Mouse (Mus musculus) lung, embryonic 16.5 days (tissue): ENCODE data around the gene Mms19. TPM values are rescaled to one million over a fixed set of nuclear protein-coding genes. Genes with fewer than 3 reads are reported as not detected.

Experiments used
- ATAC-seq: fragments of 200-750 bp; cut with Nextera tagmentation; 2 replicates; pipeline ENCODE4 v1.8.0; 2017; ENCODE audit warnings: low read depth, mild to moderate bottlenecking, moderate library complexity
- H3K27ac ChIP-seq: fragments of 300-500 bp; sonication (generic); 2 replicates; pipeline ENCODE4 v1.5.1; 2014; ENCODE audit warnings: mild to moderate bottlenecking, control low read depth, low read length
- H3K27me3 ChIP-seq: fragments of 300-500 bp; sonication (generic); 2 replicates; pipeline ENCODE4 v1.6.1; 2014; ENCODE audit warnings: low read depth, low read length, mixed read lengths; ENCODE audit not compliant: control insufficient read depth, insufficient read depth
- H3K36me3 ChIP-seq: fragments of 300-500 bp; sonication (generic); 2 replicates; pipeline ENCODE4 v1.6.1; 2014; ENCODE audit warnings: low read length; ENCODE audit not compliant: control insufficient read depth, insufficient read depth
- H3K4me1 ChIP-seq: fragments of 300-500 bp; sonication (generic); replicated peaks from 2 replicates; pipeline ENCODE4 v1.6.1; 2014; ENCODE audit warnings: low read length, mixed read lengths; ENCODE audit not compliant: control insufficient read depth, insufficient read depth
- H3K4me2 ChIP-seq: fragments of 300-500 bp; sonication (generic); 2 replicates; pipeline ENCODE4 v1.6.1; 2014; ENCODE audit warnings: low read depth, low read length, control low read depth
- H3K4me3 ChIP-seq: fragments of 300-500 bp; sonication (generic); 2 replicates; pipeline ENCODE4 v1.5.1; 2014; ENCODE audit warnings: mild to moderate bottlenecking, low read length, control low read depth
- H3K9ac ChIP-seq: fragments of 300-500 bp; sonication (generic); 2 replicates; pipeline ENCODE4 v1.6.1; 2014; ENCODE audit warnings: low read length, control low read depth
- H3K9me3 ChIP-seq: fragments of 300-500 bp; sonication (generic); 2 replicates; pipeline ENCODE4 v1.6.1; 2016; ENCODE audit warnings: low read length; ENCODE audit not compliant: control insufficient read depth
- WGBS: fragments of 180-500 bp; shearing (Covaris S2); extraction: QIAGEN DNeasy Blood & Tissue Kit; methylation state at CpG from one replicate; pipeline ENCODE4 v1.1.7; 2014; 5-methylcytosine and 5-hydroxymethylcytosine counted together
- polyA plus RNA-seq: library from polyadenylated mRNA; unstranded; fragments of >200 nt; fragmentation: Nextera tagmentation; extraction: Ambion mirVana; gene quantifications from 2 replicates; pipeline ENCODE4 v1.2.1, GENCODE M21; 2015

Gene Mms19
- polyA plus RNA-seq, 1 experiment from 2014 or later: 31.8 TPM

GRCm38 (mm10) chr19:41900495-41901090 is 80.4 kb downstream of the Mms19 start:
- Histone ChIP-seq H3K4me3 (no peak overlapping the region), H3K4me1 (peaks cover 4% of the 10 kb centered on the region), H3K36me3 (no peaks in the 10 kb centered on the region), H3K27me3 (no peaks in the 10 kb centered on the region), H3K9me3 (no peaks in the 10 kb centered on the region), H3K27ac (no peak overlapping the region), H3K4me2 (no peak overlapping the region), H3K9ac (no peak overlapping the region)
- no peak for ATAC-seq
- 81% methylated on average over 8 of the region's 8 CpGs for WGBS

- no peak overlapping the region for H3K9ac ChIP-seq
- H3K4me1 ChIP-seq: peaks cover 11% of the 10 kb centered on the region
- H3K27me3 ChIP-seq: no peaks in the 10 kb centered on the region
- no peak for ATAC-seq
- no peak overlapping the region for H3K4me2 ChIP-seq
- no peaks in the 10 kb centered on the region for H3K36me3 ChIP-seq
- H3K9me3 ChIP-seq: no peaks in the 10 kb centered on the region
- H3K27ac ChIP-seq: no peak overlapping the region
- H3K4me3 ChIP-seq: no peak overlapping the region
- WGBS: 49% methylated on average over 4 of the region's 4 CpGs
Observed at GRCm38 (mm10) chr19:41898860-41899259, 82.1 kb downstream of the Mms19 start.

- peak overlapping the region; percentile 73 for H3K4me3 ChIP-seq
- no peaks in the 10 kb centered on the region for H3K36me3 ChIP-seq
- no peak for ATAC-seq
- no peaks in the 10 kb centered on the region for H3K9me3 ChIP-seq
- H3K4me2 ChIP-seq: peak overlapping the region; percentile 84
- peaks cover 11% of the 10 kb centered on the region for H3K4me1 ChIP-seq
- H3K9ac ChIP-seq: peak overlapping the region; percentile 66
- 13% methylated on average over 18 of the region's 18 CpGs for WGBS
- peak overlapping the region; percentile 25 for H3K27ac ChIP-seq
- H3K27me3 ChIP-seq: no peaks in the 10 kb centered on the region
Observed at GRCm38 (mm10) chr19:41896319-41896711, 84.6 kb downstream of the Mms19 start.

- peaks cover 11% of the 10 kb centered on the region for H3K4me1 ChIP-seq
- H3K27ac ChIP-seq: peak within 1 kb of the TSS; percentile 25
- H3K27me3 ChIP-seq: no peaks in the 10 kb centered on the region
- no peaks in the 10 kb centered on the region for H3K9me3 ChIP-seq
- peak within 1 kb of the TSS; percentile 66 for H3K9ac ChIP-seq
- WGBS: under 1% methylated on average over 46 of the region's 46 CpGs
- ATAC-seq: peak; percentile 92
- H3K4me3 ChIP-seq: peak within 1 kb of the TSS; percentile 73
- H3K4me2 ChIP-seq: peak within 1 kb of the TSS; percentile 84
- no peaks in the 10 kb centered on the region for H3K36me3 ChIP-seq
Observed at GRCm38 (mm10) chr19:41895460-41896318, 85.3 kb downstream of the Mms19 start, which contains the start of gene Rrp12. TSS of gene Rrp12 (minus strand) at chr19:41896173.

GRCm38 (mm10) chr19:41894959-41895358 is 86.0 kb downstream of the Mms19 start:
- H3K36me3 ChIP-seq: no peaks in the 10 kb centered on the region; the same call in none of the 2 replicates
- peak overlapping the region; percentile 66 for H3K9ac ChIP-seq
- no peak overlapping the region for H3K27ac ChIP-seq
- peak overlapping the region; percentile 84 for H3K4me2 ChIP-seq
- ATAC-seq: no peak
- peaks cover 11% of the 10 kb centered on the region for H3K4me1 ChIP-seq
- H3K4me3 ChIP-seq: peak overlapping the region; percentile 73
- 40% methylated on average over 7 of the region's 7 CpGs for WGBS
- no peaks in the 10 kb centered on the region for H3K9me3 ChIP-seq
- no peaks in the 10 kb centered on the region for H3K27me3 ChIP-seq

Other genes starting within 250 kb of the Mms19 start
- 0.11 and 0.14 TPM in 2 replicates for gene Slit1, start 237.5 kb downstream of the Mms19 start, polyA plus RNA-seq
- gene Arhgap19, start 179.1 kb downstream of the Mms19 start, polyA plus RNA-seq: 26.8 and 28.6 TPM in 2 replicates
- gene Frat1, start 151.2 kb downstream of the Mms19 start, polyA plus RNA-seq: 8.2 and 9.1 TPM in 2 replicates
- 2.8 and 3.3 TPM in 2 replicates for gene Frat2, start 133.0 kb downstream of the Mms19 start, polyA plus RNA-seq
- gene Rrp12, start 85.0 kb downstream of the Mms19 start, polyA plus RNA-seq: 9.9 and 11.4 TPM in 2 replicates
- gene Pgam1, start 69.2 kb downstream of the Mms19 start, polyA plus RNA-seq: 609 and 641 TPM in 2 replicates
- gene Exosc1, start 47.7 kb downstream of the Mms19 start, polyA plus RNA-seq: 60.0 and 65.9 TPM in 2 replicates
- gene Zdhhc16, start 47.7 kb downstream of the Mms19 start, polyA plus RNA-seq: 82.3 and 84.4 TPM in 2 replicates
- 13.8 and 14.5 TPM in 2 replicates for gene Ubtd1, start 606 bp upstream of the Mms19 start, polyA plus RNA-seq
- gene Ankrd2, start 54.8 kb upstream of the Mms19 start, polyA plus RNA-seq: 0.28 and 0.84 TPM in 2 replicates
- 1.3 and 2.9 TPM in 2 replicates for gene Hoga1, start 64.5 kb upstream of the Mms19 start, polyA plus RNA-seq
- not detected in 2 replicates for gene 4933411K16Rik, start 71.1 kb upstream of the Mms19 start, polyA plus RNA-seq
- 16.5 and 18.5 TPM in 2 replicates for gene Morn4, start 105.2 kb upstream of the Mms19 start, polyA plus RNA-seq
- 7.5 and 8.4 TPM in 2 replicates for gene Pi4k2a, start 109.3 kb upstream of the Mms19 start, polyA plus RNA-seq
- 84.9 and 87.6 TPM in 2 replicates for gene Avpi1, start 147.9 kb upstream of the Mms19 start, polyA plus RNA-seq
- 8.9 and 9.8 TPM in 2 replicates for gene Marveld1, start 166.2 kb upstream of the Mms19 start, polyA plus RNA-seq
- 26.3 and 26.4 TPM in 2 replicates for gene Zfyve27, start 182.8 kb upstream of the Mms19 start, polyA plus RNA-seq
- 0.35 and 0.60 TPM in 2 replicates for gene Sfrp5, start 221.1 kb upstream of the Mms19 start, polyA plus RNA-seq